Mouse (Mus musculus) CD4-positive, CD25-positive, alpha-beta regulatory T cell, adult 2 months (primary cell): ENCODE results near the gene Ssc5d.
"Not testable (repeated sequence)": the region's sequence is repeated elsewhere in the genome, so short reads cannot be mapped to it uniquely, and the experiment has no call there.

Source experiments
- DNase-seq: peaks from one replicate; pipeline ENCODE4 v3.0.0-alpha.2; 2012; ENCODE audit warnings: low read depth, low spot score

Gene Ssc5d

GRCm38 (mm10) chr7:4925441-4926381 is at the start of gene Ssc5d:
Ssc5d (plus strand) TSS chr7:4925785.
- no peak for DNase-seq

GRCm38 (mm10) chr7:4876753-4877221 is 48.8 kb upstream of the Ssc5d start, which contains the start of gene Isoc2a:
Isoc2a (plus strand) TSS chr7:4877153.
- peak; percentile 96 for DNase-seq

GRCm38 (mm10) chr7:4877226-4877625 is 48.4 kb upstream of the Ssc5d start:
- no peak for DNase-seq

GRCm38 (mm10) chr7:4878186-4878585 is 47.4 kb upstream of the Ssc5d start:
- DNase-seq: peak; percentile 68

GRCm38 (mm10) chr7:4879036-4879435 is 46.5 kb upstream of the Ssc5d start:
- not testable (repeated sequence) for DNase-seq

GRCm38 (mm10) chr7:4886680-4887079 is 38.9 kb upstream of the Ssc5d start:
- DNase-seq: no peak

- DNase-seq: no peak
Observed at GRCm38 (mm10) chr7:4895186-4895585, 30.4 kb upstream of the Ssc5d start.

- no peak for DNase-seq
Observed at GRCm38 (mm10) chr7:4898851-4899648, 26.5 kb upstream of the Ssc5d start.

- peak; percentile 34 for DNase-seq
Observed at GRCm38 (mm10) chr7:4899649-4900522, 25.7 kb upstream of the Ssc5d start.

GRCm38 (mm10) chr7:4900523-4900851 is 25.1 kb upstream of the Ssc5d start:
- DNase-seq: no peak

GRCm38 (mm10) chr7:4901171-4901570 is 24.4 kb upstream of the Ssc5d start:
- DNase-seq: peak; percentile 68

GRCm38 (mm10) chr7:4902404-4902803 is 23.2 kb upstream of the Ssc5d start:
- DNase-seq: no peak

GRCm38 (mm10) chr7:4906466-4906950 is 19.1 kb upstream of the Ssc5d start, which contains the start of gene Gm36210:
Gm36210 (minus strand) TSS chr7:4906516.
- DNase-seq: no peak

- DNase-seq: peak; percentile 60
Observed at GRCm38 (mm10) chr7:4911561-4911960, 14.0 kb upstream of the Ssc5d start.

GRCm38 (mm10) chr7:4912248-4912647 is 13.3 kb upstream of the Ssc5d start:
- no peak for DNase-seq

- DNase-seq: peak; percentile 95
Observed at GRCm38 (mm10) chr7:4915007-4915665, 10.4 kb upstream of the Ssc5d start, which contains the start of gene Zfp628. Zfp628 (plus strand) TSS chr7:4915217.

GRCm38 (mm10) chr7:4915669-4916416 is 9.7 kb upstream of the Ssc5d start:
- DNase-seq: no peak

GRCm38 (mm10) chr7:4917494-4917893 is 8.1 kb upstream of the Ssc5d start:
- no peak for DNase-seq

GRCm38 (mm10) chr7:4918681-4919080 is 6.9 kb upstream of the Ssc5d start:
- no peak for DNase-seq

GRCm38 (mm10) chr7:4919096-4919495 is 6.5 kb upstream of the Ssc5d start:
- no peak for DNase-seq
